In genomic region chr1:134106719-134107118, GRCm38 (mm10) we compare ENCODE assay signal across 9 mouse cellular contexts. TPM values are rescaled to one million over a fixed set of nuclear protein-coding genes. Genes with fewer than 3 reads are reported as not detected.
DNase-seq lines count a peak whose midpoint lies in the region; ATAC-seq and TF ChIP-seq lines count a peak whose summit lies in the region.
"Had no signal": no experiment of that assay in that cellular context is flagged by ENCODE, and none has a peak within 500 bp of the region (broad histone marks: within the 10 kb centered on the region; RNA-seq: fewer than 3 reads in every experiment).

No protein-coding gene starts in this region.

- no peak for ATAC-seq in G1E (ENCODE audit: extremely low read depth, insufficient number of reproducible peaks, low FRiP score, poor library complexity, severe bottlenecking)
- ATAC-seq in frontal cortex, adult (ENCODE audit: low TSS enrichment), result peak; percentile 81
- ATAC-seq in megakaryocyte-erythroid progenitor cell, adult 5-6 weeks (replicated peaks; ENCODE audit: low FRiP score, low TSS enrichment, poor library complexity, severe bottlenecking), result peak; percentile 61
- ATAC-seq in stomach, embryonic 16.5 days (ENCODE audit: insufficient read depth, low FRiP score), result peak; percentile 73; the same call in 1 of the 2 replicates

- 5% methylated on average over 5 of the region's 5 CpGs for WGBS in stomach, embryonic 16.5 days

- H3K9me3 ChIP-seq in G1E (replicated peaks), result no peaks in the 10 kb centered on the region
- H3K9me3 ChIP-seq in stomach, embryonic 16.5 days (replicated peaks; ENCODE audit: control insufficient read depth, low read length), result no peaks in the 10 kb centered on the region
- H3K9me3 ChIP-seq: embryonic facial prominence, embryonic 13.5 days had no signal

- H3K27ac ChIP-seq in left cerebral cortex, adult 2 months, result no peak overlapping the region
- peak overlapping the region; percentile 80; the same call in 1 of the 2 replicates for H3K27ac ChIP-seq in stomach, embryonic 16.5 days (ENCODE audit: low read length)
- H3K27ac ChIP-seq: embryonic facial prominence, embryonic 13.5 days had no signal

- H3K27me3 ChIP-seq in G1E (ENCODE audit: insufficient read depth, low read length), result peaks cover 42% of the 10 kb centered on the region
- H3K27me3 ChIP-seq in stomach, embryonic 16.5 days (ENCODE audit: control insufficient read depth, insufficient read depth, low read length), result no peaks in the 10 kb centered on the region
- H3K27me3 ChIP-seq: embryonic facial prominence, embryonic 13.5 days had no signal

- intact Hi-C loops in left cerebral cortex, adult 2 months (cut with DNase I), result loop anchor here (1.0 to 2.0 kb wide), 2 partner anchors 53 to 196 kb away; no protein-coding TSS in a partner anchor

- H3K4me3 ChIP-seq in left cerebral cortex, adult 2 months, result no peak overlapping the region
- H3K4me3 ChIP-seq in G1E (ENCODE audit: low read depth, low read length), result no peak overlapping the region
- no peak overlapping the region for H3K4me3 ChIP-seq in stomach, embryonic 16.5 days (replicated peaks; ENCODE audit: low read length)
- H3K4me3 ChIP-seq: embryonic facial prominence, embryonic 13.5 days had no signal

- peaks cover 4% of the 10 kb centered on the region; the same call in 1 of the 2 replicates for H3K4me1 ChIP-seq in G1E (ENCODE audit: insufficient read depth, low read depth, low read length)
- peaks cover 10% of the 10 kb centered on the region; the same call in 1 of the 2 replicates for H3K4me1 ChIP-seq in stomach, embryonic 16.5 days (ENCODE audit: control insufficient read depth, insufficient read depth, low read length)

- peak; percentile 60 to 72 for DNase-seq in left cerebral cortex, adult 2 months (ENCODE audit: extremely low spot score in 1 of 2, low spot score in 2 of 2)
- no peak for DNase-seq in left cerebral cortex, adult 8-10 months (ENCODE audit: low spot score in 2 of 2)
- peak; percentile 60 for DNase-seq in G1E (ENCODE audit: low spot score)
- DNase-seq in cerebellum, adult 8-10 months, result peak; percentile 76
- DNase-seq in kidney, postnatal 10 days, result peak; percentile 78

- peak; percentile 89 for TF ChIP-seq CTCF in left cerebral cortex, adult 2 months (IDR thresholded peaks at IDR 0.05)
- TF ChIP-seq CTCF in G1E (IDR thresholded peaks at IDR 0.05; ENCODE audit: low read depth, low read length), result peak; percentile 46

- no peak overlapping the region for H3K9ac ChIP-seq in stomach, embryonic 16.5 days (ENCODE audit: low read length)
- H3K9ac ChIP-seq: embryonic facial prominence, embryonic 13.5 days had no signal

- no peaks in the 10 kb centered on the region for H3K36me3 ChIP-seq in G1E (replicated peaks)
- no peaks in the 10 kb centered on the region for H3K36me3 ChIP-seq in stomach, embryonic 16.5 days (ENCODE audit: control insufficient read depth, insufficient read depth, low read length)
- H3K36me3 ChIP-seq: embryonic facial prominence, embryonic 13.5 days had no signal

- H3K4me2 ChIP-seq in stomach, embryonic 16.5 days (ENCODE audit: low read depth, low read length), result no peak overlapping the region
- H3K4me2 ChIP-seq: embryonic facial prominence, embryonic 13.5 days had no signal

RNA-seq across cellular contexts. Expression of gene Chit1, which starts 4.3 kb away (rescaled TPM):
- not detected for total RNA-seq in left cerebral cortex, adult 2 months (2021)
- total RNA-seq in left cerebral cortex, adult 8-10 months (2022), result under 1 TPM in 1 of 4 experiments, not detected in 3; 0.19 TPM
- total RNA-seq in G1E (2014; fragmentation: Nextera tagmentation), result not detected in 2 replicates
- not detected in 2 replicates for total RNA-seq in G1E (2017)
- polyA plus RNA-seq in G1E (2012), result not detected in 2 replicates
- not detected in 2 replicates for total RNA-seq in megakaryocyte-erythroid progenitor cell, adult 5-6 weeks (2014; fragmentation: Nextera tagmentation)
- total RNA-seq in megakaryocyte-erythroid progenitor cell, adult 5-6 weeks (2017), result not detected in 2 replicates
- polyA plus RNA-seq in stomach, embryonic 16.5 days (2015; fragmentation: Nextera tagmentation; extraction: Ambion mirVana), result 4.8 and 8.4 TPM in 2 replicates
- polyA plus RNA-seq: embryonic facial prominence, embryonic 13.5 days had no signal

RNA-seq across cellular contexts. Expression of gene Btg2, which starts 27.8 kb away (rescaled TPM):
- 10 to 100 TPM; 26.2 to 28.3 TPM for total RNA-seq in left cerebral cortex, adult 2 months (2021)
- 10 to 100 TPM; 11.3 to 21.4 (median 12.1) TPM for total RNA-seq in left cerebral cortex, adult 8-10 months (2022)
- total RNA-seq in G1E (2014; fragmentation: Nextera tagmentation) (14.3 and 25.7 TPM in 2 replicates), G1E (2017) (12.3 and 13.5 TPM in 2 replicates)
- 2.3 and 4.6 TPM in 2 replicates for polyA plus RNA-seq in G1E (2012)
- 2.0 and 3.9 TPM in 2 replicates for total RNA-seq in megakaryocyte-erythroid progenitor cell, adult 5-6 weeks (2014; fragmentation: Nextera tagmentation)
- 58.5 and 61.6 TPM in 2 replicates for total RNA-seq in megakaryocyte-erythroid progenitor cell, adult 5-6 weeks (2017)
- polyA plus RNA-seq in stomach, embryonic 16.5 days (2015; fragmentation: Nextera tagmentation; extraction: Ambion mirVana), result 98.5 and 110 TPM in 2 replicates

Comparison
In these comparisons a context has a peak if more than half of its experiments do, and no peak if none do; other contexts are left out.
1. DNase-seq: peak in left cerebral cortex, adult 2 months (2 of 2), G1E (single experiment), cerebellum, adult 8-10 months (single experiment) and kidney, postnatal 10 days (single experiment); none in left cerebral cortex, adult 8-10 months (0 of 2).